Mouse (Mus musculus): ENCODE data around the gene Rnf208.
"Not testable (repeated sequence)": the region's sequence is repeated elsewhere in the genome, so short reads cannot be mapped to it uniquely, and the experiment has no call there.

DNA sequence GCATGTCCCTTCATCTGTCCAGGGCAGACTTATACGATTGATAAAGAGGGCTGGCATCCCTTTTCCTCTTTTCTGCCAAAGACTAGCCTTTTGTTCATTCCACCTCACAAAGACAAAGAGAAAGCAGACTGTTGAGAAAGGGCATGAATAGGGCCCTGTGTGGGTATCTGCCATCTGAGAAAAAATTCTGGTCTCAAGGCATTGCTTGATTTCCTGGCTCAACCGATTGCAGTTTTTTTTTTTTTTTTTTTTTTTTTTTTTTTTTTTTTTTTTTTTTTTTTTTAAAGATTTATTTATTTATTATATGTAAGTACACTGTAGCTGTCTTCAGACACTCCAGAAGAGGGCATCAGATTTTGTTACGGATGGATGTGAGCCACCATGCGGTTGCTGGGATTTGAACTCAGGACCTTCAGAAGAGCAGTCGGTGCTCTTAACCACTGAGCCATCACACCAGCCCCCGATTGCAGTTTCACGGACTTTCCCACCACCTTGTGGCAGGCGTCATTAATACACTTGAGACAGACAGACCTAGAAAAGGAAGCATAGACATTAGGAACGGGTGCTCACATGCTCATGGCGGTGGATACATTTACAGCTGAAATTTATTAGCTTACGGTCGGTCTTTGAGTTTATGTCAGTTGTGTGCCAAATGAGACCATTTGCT, 14.5 kb downstream of the Rnf208 start:
- not testable (repeated sequence) for TF ChIP-seq CTCF (IDR thresholded peaks at IDR 0.05; ENCODE audit: extremely low read depth, insufficient read length, insufficient replicate concordance, low read depth, low read length); POLR2A (IDR thresholded peaks at IDR 0.05; ENCODE audit: low read depth, low read length)

All from small intestine, adult 2 months (tissue).